Mouse (Mus musculus): ENCODE data around the gene Duxbl1. TPM values are rescaled to one million over a fixed set of nuclear protein-coding genes. Genes with fewer than 3 reads are reported as not detected.
"Not testable (repeated sequence)": the region's sequence is repeated elsewhere in the genome, so short reads cannot be mapped to it uniquely, and the experiment has no call there.

Duxbl1 gene
- total RNA-seq (2021) = under 1 TPM in 1 of 2 experiments, not detected in 1; 0.53 TPM
- long read RNA-seq, experiment 1, partial matches to known transcripts = 0 of 1 reads
- long read RNA-seq, experiment 1, other reads (novel, unspliced or antisense) = 1 of 1 reads
- long read RNA-seq, experiment 2 = 0 reads

DNA sequence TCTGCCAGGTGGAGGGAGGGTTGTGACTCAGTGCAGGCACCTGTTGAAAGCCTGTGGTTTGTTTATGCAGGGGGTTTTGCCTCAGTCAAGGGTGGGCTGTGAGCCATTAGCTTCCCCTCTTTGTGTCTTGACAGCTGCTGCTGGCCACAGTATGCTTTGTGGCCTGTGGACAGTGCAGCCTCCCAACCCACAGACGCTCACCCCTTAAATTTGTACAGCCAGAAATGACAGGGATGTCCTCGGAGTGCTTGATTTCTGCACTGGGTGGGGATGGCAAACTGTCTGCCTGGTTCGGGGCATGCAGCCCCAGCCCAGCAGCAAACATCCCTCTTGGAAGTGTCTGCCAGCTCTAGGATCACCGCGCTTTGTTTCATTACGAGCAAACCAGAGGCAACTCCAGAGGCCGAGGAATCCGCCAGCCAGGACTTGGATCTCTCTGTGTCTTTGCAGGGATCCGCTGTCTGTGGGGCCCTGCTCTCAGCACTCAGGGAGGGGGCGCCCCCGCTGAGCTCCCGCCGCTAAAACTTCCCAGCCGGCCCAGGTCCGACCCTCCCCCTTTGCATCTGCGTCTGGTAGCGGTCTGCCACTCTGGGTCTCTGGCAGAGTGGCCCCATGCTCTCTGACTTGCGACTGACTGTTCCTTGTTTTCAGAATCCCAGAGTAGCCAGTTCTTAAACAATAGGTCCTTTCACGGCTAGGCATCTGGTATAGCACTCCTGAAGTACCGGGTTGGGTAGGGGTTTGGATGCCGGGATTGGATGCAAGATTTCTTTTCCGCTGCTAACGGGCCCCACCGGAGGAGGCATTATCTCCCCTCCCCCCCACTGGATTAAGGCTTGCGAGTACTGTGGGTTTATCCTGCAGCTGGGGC, at the start of gene Duxbl1:
Gene Duxbl1, plus strand, starts transcription at position 207 of the 871 bp plus-strand sequence.
- DNase-seq (ENCODE audit: low spot score in 2 of 2); intact Hi-C loops (cut with DNase I): not testable (repeated sequence)

DNA sequence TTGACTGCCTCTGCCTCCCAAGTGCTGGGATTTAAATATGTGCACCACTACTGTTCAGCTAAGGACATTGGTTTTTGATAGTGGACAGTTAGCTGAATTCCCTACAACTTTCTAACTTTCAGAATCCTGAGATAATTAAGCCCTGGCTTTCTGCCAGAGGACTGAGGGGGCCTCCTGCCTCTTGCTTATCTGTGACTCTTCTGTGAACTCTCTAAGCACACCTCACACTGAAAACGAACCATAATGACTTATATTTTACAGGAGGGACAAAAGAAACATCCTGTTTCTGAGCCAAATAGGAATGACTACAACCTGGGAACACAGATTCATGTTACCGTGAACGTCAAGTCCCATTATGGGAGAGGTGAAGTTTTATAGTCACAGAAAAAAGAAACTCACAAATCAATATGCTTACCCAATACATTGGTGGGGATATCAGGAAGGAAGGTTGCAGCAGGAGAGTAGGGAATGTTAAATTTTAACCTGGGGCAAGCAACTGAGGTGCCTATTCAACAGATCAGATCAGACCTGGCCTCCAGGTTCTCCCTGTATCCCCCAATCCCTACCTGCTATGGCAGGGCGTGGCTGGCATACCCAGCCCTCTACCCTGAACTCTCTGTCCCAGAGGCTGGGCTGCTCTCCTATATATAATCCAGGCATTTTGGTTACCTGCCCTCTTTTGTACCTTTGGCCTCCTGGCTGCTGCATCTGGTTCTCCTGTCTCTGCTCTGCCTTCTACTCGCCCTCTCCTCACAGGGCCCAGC, 41.3 kb upstream of the Duxbl1 start:
- intact Hi-C loops (cut with DNase I); DNase-seq (ENCODE audit: low spot score in 2 of 2): not testable (repeated sequence)

DNA sequence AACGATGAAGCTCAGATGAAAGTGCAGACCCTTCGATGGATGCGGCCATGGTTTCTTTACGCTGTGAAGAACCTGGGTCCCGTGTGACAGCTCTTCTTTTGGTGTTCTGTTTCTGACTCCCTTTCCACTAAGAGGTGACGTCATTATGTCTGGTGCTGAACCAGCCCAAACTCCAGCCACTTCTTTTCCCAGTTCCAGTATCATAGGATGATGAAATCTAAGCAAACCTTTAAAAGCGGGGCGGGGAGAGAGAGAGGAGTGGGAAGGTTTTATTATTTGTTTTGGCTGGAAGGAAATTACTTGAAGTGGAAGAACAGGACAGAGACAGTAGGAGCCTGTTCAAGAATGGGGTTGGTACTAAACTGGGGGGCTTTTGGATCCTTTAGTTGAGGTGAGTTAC, 40.4 kb upstream of the Duxbl1 start, which contains the start of gene Cphx1:
Gene Cphx1, plus strand, starts transcription at position 301 of the 400 bp plus-strand sequence.
- intact Hi-C loops (cut with DNase I); DNase-seq (ENCODE audit: low spot score in 2 of 2): not testable (repeated sequence)

DNA sequence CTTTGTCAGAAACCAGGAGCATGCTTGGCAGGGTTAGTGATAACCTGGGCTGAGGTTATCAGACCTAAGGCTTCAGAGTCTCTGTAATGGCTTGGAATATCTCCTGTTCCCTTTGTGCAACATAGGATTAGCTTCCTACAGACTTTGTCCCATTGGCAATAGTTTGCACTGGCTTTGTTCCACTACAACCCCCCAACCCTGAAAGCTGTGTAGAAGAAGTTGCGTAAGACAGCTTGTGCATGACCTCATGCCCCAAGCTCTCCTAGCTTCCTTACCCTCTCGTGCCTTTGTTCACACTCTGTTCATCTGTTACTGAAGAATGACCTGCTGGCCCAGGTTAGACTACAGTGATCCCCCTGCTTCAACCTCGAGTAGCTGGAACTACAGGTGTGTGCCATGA, 20.5 kb upstream of the Duxbl1 start:
- intact Hi-C loops (cut with DNase I); DNase-seq (ENCODE audit: low spot score in 2 of 2): not testable (repeated sequence)

DNA sequence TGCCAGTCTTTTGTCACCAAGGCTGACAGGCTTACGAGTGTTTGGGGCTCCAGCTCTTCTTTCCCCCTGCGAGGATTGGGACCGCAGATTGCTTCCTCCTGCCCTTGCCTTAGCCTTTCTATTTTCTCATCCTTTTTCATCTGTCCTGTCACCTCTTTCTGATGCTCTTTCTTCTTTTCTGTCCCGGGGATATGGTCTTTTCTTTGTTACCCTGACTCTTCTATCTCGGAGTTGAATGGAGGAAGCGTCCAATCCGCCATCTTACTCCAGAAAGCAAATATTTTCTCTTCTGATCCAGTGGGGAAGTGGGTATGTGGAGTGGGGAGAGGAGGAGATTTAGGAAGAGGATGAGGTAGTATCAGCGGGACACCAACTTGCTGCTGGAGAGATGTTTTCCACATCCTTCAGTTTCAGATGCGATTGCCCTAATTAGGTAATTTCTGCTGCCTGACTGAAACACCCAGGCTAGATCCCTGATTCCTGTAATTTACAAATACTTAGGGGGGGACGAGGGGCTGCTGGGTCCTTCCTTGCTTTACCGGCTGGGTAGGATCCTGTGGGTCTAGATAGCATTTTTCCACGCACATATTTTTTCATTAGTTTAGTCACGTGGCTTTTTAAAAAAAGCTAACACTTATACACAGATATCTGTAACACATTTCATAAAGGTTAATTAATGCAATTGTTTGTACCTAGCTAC, 1.0 kb downstream of the Duxbl1 start:
- intact Hi-C loops (cut with DNase I); DNase-seq (ENCODE audit: low spot score in 2 of 2): not testable (repeated sequence)

DNA sequence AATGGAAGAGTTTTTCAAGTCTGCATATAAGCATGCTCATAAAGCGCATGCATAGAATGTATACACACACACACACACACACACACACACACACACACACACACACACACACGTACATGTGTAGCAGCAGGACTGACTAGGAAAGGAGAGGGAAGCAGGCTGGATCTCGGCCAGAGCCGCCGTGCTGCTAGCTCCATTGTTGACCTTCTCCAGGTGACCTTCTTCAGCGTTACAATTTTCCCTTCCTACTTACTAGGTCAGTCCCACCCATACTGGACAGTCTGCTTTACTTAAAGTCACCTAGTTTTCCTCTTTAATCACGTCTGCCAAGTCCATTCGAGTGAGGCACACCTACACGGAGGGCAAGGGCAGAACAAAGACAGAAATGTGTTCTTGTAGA, 3.5 kb downstream of the Duxbl1 start:
- intact Hi-C loops (cut with DNase I); DNase-seq (ENCODE audit: low spot score in 2 of 2): not testable (repeated sequence)

DNA sequence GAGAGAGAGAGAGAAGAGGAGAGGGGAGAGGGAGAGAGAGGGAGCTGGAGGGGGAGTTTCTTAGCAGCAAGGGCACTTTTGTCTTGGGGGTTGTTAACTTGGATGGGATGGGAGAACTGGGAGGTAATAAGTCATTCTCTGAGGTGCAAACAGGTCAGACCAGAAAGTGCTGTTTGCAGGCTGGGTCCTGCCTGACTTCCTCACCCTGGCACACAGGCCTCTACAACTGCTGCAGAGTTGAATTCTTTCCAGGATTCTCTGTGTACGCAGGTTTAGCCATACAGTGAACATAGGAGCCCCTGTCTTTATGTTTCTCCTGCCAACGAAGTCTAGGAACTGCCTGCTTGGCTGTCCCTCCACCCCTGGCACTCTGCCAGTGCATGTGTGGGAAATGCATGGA, 29.1 kb downstream of the Duxbl1 start:
- intact Hi-C loops (cut with DNase I); DNase-seq (ENCODE audit: low spot score in 2 of 2): not testable (repeated sequence)

DNA sequence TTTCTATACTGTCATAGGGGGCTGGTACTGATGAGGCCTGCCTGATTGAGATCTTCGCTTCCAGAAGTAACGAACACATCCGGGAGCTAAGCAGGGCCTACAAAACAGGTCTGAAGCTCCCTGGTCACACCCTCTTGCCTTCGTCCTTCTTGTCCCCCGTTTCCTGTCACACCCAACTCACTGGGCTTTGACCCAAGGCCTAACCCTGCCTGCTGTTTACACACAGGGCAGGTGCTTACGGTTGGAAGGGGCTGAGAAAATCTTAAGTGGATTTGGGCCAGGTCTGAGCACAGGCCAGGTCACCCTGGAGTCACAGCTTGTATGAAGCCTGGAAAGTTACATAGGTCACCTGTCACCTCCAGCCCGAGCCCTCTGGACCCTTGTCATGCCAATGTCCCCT, 38.0 kb downstream of the Duxbl1 start:
- intact Hi-C loops (cut with DNase I) = not testable (repeated sequence)

DNA sequence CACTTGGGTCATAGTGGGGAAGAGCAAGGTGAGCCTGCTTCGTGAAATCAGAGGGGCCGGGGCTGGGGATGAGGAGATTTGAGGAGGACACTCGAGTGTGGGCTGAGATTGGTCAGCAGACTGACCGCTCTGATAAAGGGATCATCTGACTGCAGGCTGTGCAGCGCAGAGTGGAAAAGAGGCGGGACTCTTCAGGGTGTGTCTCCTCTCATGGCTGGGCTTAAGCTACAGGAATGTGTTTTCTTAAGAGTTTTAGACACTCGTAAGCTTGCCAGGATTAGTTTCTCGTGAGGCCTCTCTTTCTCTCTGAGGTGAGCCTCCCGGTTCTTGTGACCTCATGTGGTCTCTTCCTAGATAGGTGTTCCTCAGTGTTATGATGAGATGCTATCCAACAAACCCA, 43.2 kb downstream of the Duxbl1 start:
- DNase-seq (ENCODE audit: low spot score in 2 of 2); intact Hi-C loops (cut with DNase I): not testable (repeated sequence)

More for the DNA sequence above, 38.0 kb downstream of the Duxbl1 start:
- DNase-seq (ENCODE audit: low spot score in 2 of 2) = not testable (repeated sequence)

DNA sequence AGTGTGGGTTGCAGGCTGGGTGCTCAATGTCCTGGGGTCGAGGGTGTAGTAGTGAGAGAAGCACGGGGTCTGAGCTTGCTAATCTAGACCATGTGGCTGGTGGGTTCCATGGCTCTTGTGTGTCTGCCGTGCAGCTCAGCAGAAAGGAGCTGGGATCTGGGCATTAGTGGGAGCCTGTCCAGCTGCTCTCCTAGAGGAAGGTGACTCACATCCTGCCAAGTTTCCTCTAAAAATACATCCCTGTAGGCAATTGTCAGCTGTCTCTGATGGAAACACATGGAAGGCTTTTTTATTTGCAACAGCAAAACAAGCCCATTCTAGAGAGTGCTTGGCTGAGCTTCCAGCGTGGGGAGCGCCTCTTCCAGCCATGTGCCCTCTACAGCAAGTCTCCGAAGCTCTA, 44.5 kb downstream of the Duxbl1 start:
- intact Hi-C loops (cut with DNase I); DNase-seq (ENCODE audit: low spot score in 2 of 2): not testable (repeated sequence)

DNA sequence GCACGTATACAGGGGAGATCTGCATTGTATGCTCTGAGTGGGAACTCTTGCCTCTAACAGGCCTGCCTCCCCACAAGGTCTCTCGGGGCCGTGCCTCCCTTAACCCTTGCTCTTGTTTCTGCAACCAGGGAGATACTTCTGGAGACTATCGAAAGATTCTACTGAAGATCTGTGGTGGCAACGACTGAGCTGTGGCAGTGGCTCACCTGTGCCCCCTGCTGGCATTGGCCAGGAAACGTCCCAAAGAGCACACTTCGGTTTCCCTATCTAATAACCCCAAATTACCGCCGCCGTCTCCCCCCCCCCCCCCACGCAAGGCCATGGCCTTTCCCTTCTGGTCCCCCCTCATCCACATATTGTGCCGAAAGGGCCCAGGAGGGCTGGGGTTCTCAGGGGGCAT, 47.3 kb downstream of the Duxbl1 start:
- DNase-seq (ENCODE audit: low spot score in 2 of 2); intact Hi-C loops (cut with DNase I): not testable (repeated sequence)

DNA sequence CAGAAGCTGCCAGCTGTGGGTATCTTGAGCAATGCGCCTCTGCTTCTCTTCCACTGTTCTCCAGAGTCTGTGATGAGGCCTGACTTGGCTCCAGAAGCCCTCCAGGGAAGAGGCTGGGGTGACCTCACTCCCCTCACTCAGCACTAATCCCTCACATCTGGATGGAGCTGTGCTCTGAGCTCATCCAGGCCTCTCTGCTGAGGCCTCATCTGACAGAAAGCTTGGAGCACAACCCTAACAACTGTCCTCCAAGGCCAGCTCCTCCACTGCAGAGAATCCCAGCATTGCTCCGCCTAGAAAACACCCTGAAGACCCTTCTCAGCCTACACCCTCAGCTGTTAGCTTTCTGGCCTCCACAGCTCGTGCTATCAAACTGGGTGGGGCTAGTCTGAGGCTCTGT, 56.0 kb downstream of the Duxbl1 start:
- DNase-seq (ENCODE audit: low spot score in 2 of 2); intact Hi-C loops (cut with DNase I): not testable (repeated sequence)

DNA sequence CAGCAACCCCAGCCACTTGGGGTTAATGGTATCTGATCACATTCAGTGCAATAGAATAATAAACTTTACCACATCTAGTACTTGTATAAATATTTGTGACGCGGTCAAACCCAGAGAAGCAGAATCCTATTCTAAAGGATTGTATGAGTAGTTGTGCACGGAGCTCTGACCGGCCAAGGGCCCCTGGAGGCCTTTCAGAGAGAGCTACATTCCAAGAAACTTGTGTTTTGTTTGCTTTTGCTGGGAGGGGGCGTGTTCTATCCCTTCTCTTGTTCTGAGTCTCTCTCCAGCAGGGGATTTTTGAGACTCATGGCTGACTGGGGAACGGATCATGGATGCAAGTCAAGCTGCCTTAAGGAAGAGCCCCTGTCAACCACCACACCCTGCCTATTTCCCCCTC, 57.1 kb downstream of the Duxbl1 start:
- intact Hi-C loops (cut with DNase I); DNase-seq (ENCODE audit: low spot score in 2 of 2): not testable (repeated sequence)

Other genes with a start within 250 kb of the Duxbl1 start
- 10 to 100 TPM; 41.9 to 43.9 TPM for gene Zcchc24, start 209.5 kb upstream of the Duxbl1 start, total RNA-seq (2021)
- 10 to 100 TPM; 14.1 to 14.8 TPM for gene Anxa11, start 136.4 kb upstream of the Duxbl1 start, total RNA-seq (2021)
- not detected for gene Plac9a, start 75.5 kb upstream of the Duxbl1 start, total RNA-seq (2021)
- gene Tmem254a, start 50.9 kb upstream of the Duxbl1 start, total RNA-seq (2021) = 1 to 10 TPM; 6.1 to 8.4 TPM
- gene Cphx1, start 40.3 kb upstream of the Duxbl1 start, total RNA-seq (2021) = not detected
- 10 to 100 TPM in 1 of 2 experiments, 1 to 10 TPM in 1; 6.7 to 11.0 TPM for gene Gm9780, start 64.1 kb downstream of the Duxbl1 start, total RNA-seq (2021)
- gene Tmem254c, start 88.8 kb downstream of the Duxbl1 start, total RNA-seq (2021) = 10 to 100 TPM; 56.7 to 64.3 TPM
- gene Cphx2, start 102.9 kb downstream of the Duxbl1 start, total RNA-seq (2021) = not detected
- not detected for gene Cphx3, start 103.7 kb downstream of the Duxbl1 start, total RNA-seq (2021)
- gene Duxbl2, start 139.8 kb downstream of the Duxbl1 start, total RNA-seq (2021) = under 1 TPM; 0.32 to 0.92 TPM
- gene Plac9b, start 203.9 kb downstream of the Duxbl1 start, total RNA-seq (2021) = 10 to 100 TPM; 11.6 to 12.5 TPM
- gene Tmem254b, start 228.5 kb downstream of the Duxbl1 start, total RNA-seq (2021) = 10 to 100 TPM; 12.4 to 21.6 TPM

Measured in left cerebral cortex, postnatal 14 days (tissue).